In the genomic region with DNA sequence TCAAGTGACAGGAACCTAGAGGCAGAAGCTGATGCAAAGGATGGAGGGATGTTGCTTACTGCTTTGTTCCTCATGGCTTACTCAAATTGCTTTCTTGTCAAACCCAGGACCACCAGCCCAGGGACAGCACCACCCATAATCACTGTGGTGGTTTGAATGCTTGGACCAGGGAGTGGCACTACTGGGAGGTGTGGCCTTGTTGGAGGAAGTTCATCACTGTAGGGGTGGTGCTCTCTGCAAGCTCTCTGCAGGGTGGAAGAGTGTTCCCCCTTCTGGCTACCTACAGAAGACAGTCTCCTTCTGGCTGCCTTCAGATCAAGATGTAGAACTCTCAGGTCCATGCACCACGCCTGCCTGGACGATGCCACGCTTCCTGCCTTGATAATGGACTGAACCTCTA, we compare ENCODE assay signal across 16 mouse cellular contexts. TPM values are rescaled to one million over a fixed set of nuclear protein-coding genes. Genes with fewer than 3 reads are reported as not detected.
DNase-seq lines count a peak whose midpoint lies in the region; ATAC-seq and TF ChIP-seq lines count a peak whose summit lies in the region.
"Had no signal": no experiment of that assay in that cellular context is flagged by ENCODE, and none has a peak within 500 bp of the region (broad histone marks: within the 10 kb centered on the region; RNA-seq: fewer than 3 reads in every experiment).

No protein-coding gene starts in this region.

- no peaks in the 10 kb centered on the region for H3K36me3 ChIP-seq in lung, postnatal 0 days (ENCODE audit: insufficient read depth, low read length)
- H3K36me3 ChIP-seq in forebrain, embryonic 16.5 days (ENCODE audit: control insufficient read depth, insufficient read depth), result no peaks in the 10 kb centered on the region
- H3K36me3 ChIP-seq: liver, embryonic 15.5 days had no signal

- ATAC-seq in lung, postnatal 0 days, result no peak
- ATAC-seq in forebrain, embryonic 16.5 days, result no peak

- H3K4me2 ChIP-seq in lung, postnatal 0 days (replicated peaks; ENCODE audit: low read depth, low read length), result no peak overlapping the region
- no peak overlapping the region for H3K4me2 ChIP-seq in forebrain, embryonic 16.5 days (ENCODE audit: low read length)
- H3K4me2 ChIP-seq: liver, embryonic 15.5 days had no signal

- no peaks in the 10 kb centered on the region for H3K27me3 ChIP-seq in lung, postnatal 0 days (replicated peaks; ENCODE audit: insufficient read depth, low read length)
- H3K27me3 ChIP-seq in forebrain, embryonic 16.5 days (replicated peaks; ENCODE audit: control insufficient read depth, insufficient read depth, low read length), result no peaks in the 10 kb centered on the region

- WGBS in lung, postnatal 0 days, result 87% methylated on average over 3 of the region's 3 CpGs
- 81% methylated on average over 3 of the region's 3 CpGs for WGBS in forebrain, embryonic 16.5 days

- H3K27ac ChIP-seq in lung, postnatal 0 days (ENCODE audit: low read length), result no peak overlapping the region
- H3K27ac ChIP-seq in forebrain, embryonic 16.5 days (ENCODE audit: low read length), result no peak overlapping the region
- H3K27ac ChIP-seq: liver, embryonic 15.5 days; macrophage had no signal

- TF ChIP-seq EP300 in lung, postnatal 0 days (IDR thresholded peaks at IDR 0.05), result no peak

- no peak overlapping the region for H3K9ac ChIP-seq in lung, postnatal 0 days (replicated peaks; ENCODE audit: low read depth)
- H3K9ac ChIP-seq in forebrain, embryonic 16.5 days (replicated peaks; ENCODE audit: low read depth, low read length), result no peak overlapping the region
- H3K9ac ChIP-seq: liver, embryonic 15.5 days had no signal

- no peaks in the 10 kb centered on the region for H3K9me3 ChIP-seq in lung, postnatal 0 days (ENCODE audit: low read length)
- H3K9me3 ChIP-seq in forebrain, embryonic 16.5 days (ENCODE audit: control insufficient read depth, low read length), result no peaks in the 10 kb centered on the region
- H3K9me3 ChIP-seq: liver, embryonic 15.5 days had no signal

- TF ChIP-seq CTCF in lung, postnatal 0 days (IDR thresholded peaks at IDR 0.05), result peak; percentile 32

- no peak overlapping the region for H3K4me3 ChIP-seq in lung, postnatal 0 days (ENCODE audit: low read depth, low read length)
- H3K4me3 ChIP-seq in forebrain, embryonic 16.5 days (replicated peaks; ENCODE audit: low read length), result no peak overlapping the region
- H3K4me3 ChIP-seq: erythroblast, embryonic 14.5 days; liver, embryonic 15.5 days had no signal

- H3K4me1 ChIP-seq in lung, postnatal 0 days (ENCODE audit: insufficient read depth, low read depth, low read length), result peaks cover 11% of the 10 kb centered on the region
- peaks cover 13% of the 10 kb centered on the region for H3K4me1 ChIP-seq in forebrain, embryonic 16.5 days (replicated peaks; ENCODE audit: control insufficient read depth, insufficient read depth, low read length)

- peak; percentile 29 for DNase-seq in lung, postnatal 0 days (ENCODE audit: low spot score)
- no peak for DNase-seq in lung, postnatal 36 days
- peak; percentile 86 for DNase-seq in ES-CJ7 (ENCODE audit: low read depth, low spot score)
- DNase-seq in induced T-regulatory cell, adult 2 months (ENCODE audit: low read depth), result peak; percentile 28
- no peak for DNase-seq in cerebellum, adult 9-10 months
- no peak for DNase-seq in heart, adult 9 months (ENCODE audit: low spot score in 2 of 2)
- DNase-seq: adrenal gland, postnatal 36 days; embryo, embryonic 11 days; heart, postnatal 4 days; kidney, adult 11 months; kidney, postnatal 4 days; thymus, postnatal 25 days had no signal

RNA-seq across cellular contexts. Expression of gene Crebbp, which starts 58.5 kb away (rescaled TPM):
- polyA plus RNA-seq in lung, postnatal 0 days (2015; fragmentation: Nextera tagmentation; extraction: Ambion mirVana), result 24.7 and 30.6 TPM in 2 replicates
- polyA plus RNA-seq in forebrain, embryonic 16.5 days (2015; fragmentation: Nextera tagmentation; extraction: Ambion mirVana), result 47.4 and 49.0 TPM in 2 replicates

Comparison
In these comparisons a context has a peak if more than half of its experiments do, and no peak if none do; other contexts are left out.
1. DNase-seq: peak in lung, postnatal 0 days (single experiment), ES-CJ7 (single experiment) and induced T-regulatory cell, adult 2 months (single experiment); none in lung, postnatal 36 days (single experiment), cerebellum, adult 9-10 months (single experiment) and heart, adult 9 months (0 of 2).